Mouse (Mus musculus) A20 (cell line): ENCODE results near the gene Krt36.

Source experiments
- DNase-seq: peaks from one replicate; pipeline ENCODE4 v3.0.0-alpha.2; 2011; ENCODE audit warnings: low read depth, low spot score

Gene Krt36

DNA sequence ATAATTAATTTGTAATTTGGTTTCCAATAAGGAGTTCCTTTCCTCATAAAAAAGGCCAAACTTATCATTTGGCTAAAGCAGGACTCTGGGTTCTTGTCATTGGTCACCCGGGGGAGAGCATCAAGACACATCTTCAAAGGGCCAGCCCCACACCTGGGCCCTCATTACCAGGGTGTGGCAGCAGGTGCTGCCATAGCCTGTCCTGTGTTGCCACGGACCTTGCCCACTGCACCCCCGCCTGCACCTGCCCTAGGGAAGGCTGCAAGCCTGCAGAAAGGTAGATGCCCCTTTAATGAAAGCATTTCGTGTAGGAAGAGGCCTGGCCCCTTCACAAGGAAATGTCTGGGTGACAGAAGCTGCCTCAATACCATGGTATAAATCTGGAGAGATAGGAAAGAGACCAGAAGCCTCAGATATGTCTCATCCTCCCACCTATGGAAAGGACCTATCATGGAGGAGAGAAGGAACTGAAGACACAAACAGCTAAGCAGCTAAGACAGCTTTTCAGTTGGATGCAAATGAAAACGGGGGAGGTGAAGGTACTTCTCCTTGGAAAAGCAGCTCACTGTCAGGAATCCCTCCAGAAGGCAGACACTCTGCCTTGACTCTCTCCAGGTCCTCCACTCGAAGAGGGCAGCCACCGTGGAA, 16.9 kb downstream of the Krt36 start:
- no peak for DNase-seq

DNA sequence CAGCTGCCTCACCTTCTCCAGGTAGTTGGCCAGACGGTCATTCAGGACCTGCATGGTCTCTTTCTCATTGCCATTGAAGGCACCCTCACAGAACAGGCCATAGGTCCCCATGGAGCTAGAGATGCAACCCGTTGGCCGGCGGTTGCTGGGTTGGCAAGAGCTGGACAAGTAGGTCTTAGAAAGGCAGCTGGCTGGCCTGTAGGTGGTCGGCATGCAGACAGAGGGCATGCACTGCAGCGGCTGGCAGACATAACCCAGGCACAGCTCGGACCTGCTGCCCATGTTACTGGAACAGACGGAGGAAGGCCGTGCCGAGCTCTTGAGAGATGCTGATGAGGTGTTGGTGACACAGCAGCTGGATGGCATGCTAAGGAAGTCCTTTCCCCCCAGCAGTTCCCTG, 17.6 kb downstream of the Krt36 start, which contains the start of gene Krt32:
Krt32 (minus strand) TSS at position 366 of the 400 bp plus-strand sequence.
- DNase-seq: no peak

DNA sequence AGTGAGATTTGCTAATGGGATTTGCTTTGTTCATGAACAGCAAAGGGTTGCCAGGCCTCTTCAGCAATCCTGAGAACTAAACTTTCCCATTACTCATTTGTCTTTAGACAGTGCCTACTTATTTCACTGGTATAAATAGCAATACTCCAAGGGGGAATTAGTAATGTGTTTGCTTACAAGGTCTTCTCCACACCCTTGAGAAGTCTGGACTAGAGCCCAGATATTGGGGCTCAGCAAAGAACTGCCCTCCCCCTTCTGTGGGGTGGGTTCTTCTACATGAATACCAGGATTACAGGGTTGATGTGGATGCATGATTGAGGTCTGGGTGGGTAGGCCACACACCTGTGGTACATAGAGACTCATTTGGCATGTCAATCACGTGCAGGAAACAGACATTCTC, 31.6 kb downstream of the Krt36 start:
- no peak for DNase-seq

DNA sequence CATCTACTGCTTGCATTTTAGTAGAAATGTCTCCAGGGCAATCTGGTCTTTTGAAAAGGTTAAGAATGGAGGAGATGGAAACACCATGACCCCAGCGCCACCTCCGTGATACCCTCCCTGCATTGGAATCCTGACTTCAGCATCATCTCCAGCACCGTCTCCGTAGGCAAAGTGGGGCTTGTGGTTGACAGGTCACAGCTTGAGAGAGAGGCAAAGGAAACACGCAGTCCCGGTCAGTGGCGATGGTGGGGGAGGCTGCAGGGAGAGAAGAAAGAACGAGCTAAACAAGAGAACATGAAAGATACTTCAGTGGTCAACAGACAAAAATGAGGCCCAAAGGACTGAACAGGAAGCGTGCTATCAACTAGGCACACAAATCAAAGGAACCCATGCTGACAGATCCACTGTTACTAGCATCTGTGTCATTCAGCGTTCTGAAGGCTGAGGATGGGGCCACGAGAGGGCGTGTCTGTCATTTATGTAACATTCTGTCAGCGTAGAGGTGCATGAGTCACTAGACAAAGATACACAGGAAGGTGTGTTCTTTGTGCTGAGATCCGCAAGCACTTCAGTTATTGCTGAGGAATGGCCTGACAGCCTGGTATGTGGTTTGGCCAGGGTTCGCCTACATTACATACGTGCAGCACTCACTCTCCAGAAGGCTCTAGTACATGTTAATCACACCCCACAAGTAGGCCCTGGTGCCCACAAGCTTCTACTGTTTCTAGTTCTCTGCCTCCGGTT, 38.0 kb downstream of the Krt36 start:
- no peak for DNase-seq

DNA sequence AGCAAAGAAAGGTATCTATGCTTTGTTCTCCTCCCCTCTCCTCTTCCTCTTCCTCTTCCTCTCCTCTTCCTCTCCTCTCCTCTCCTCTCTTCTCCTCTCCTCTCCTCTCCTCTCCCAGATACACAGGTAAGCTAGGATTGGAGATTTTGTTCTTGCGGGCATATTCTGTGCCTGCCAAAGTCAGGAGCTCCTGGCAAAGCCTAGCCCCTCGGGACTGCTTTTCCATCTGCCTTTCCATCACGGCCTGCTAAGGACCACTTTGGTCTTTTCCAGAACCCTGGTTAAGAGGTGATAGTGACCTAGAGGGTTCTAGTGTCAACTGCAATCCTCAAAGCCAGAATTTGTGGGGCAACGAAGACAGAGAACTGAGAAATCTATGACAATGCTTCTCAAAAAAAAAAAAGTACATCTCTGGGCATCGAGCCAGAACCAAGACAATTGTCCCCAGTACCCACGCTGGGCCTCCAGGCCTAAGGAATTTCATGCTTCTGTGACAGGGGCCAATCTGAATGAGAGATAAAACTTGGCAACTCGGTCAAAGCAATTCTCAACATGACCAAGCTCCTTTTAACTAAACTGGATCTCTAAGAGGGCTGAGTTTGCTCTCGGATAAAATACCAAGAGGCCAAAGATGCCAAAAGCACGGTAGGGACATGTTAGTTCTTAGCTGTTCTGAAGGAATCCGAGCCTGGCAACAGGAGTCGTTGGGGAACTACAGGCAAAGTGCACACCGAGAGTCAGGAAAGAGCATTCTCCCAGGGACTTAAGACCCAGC, 39.0 kb downstream of the Krt36 start:
- no peak for DNase-seq

DNA sequence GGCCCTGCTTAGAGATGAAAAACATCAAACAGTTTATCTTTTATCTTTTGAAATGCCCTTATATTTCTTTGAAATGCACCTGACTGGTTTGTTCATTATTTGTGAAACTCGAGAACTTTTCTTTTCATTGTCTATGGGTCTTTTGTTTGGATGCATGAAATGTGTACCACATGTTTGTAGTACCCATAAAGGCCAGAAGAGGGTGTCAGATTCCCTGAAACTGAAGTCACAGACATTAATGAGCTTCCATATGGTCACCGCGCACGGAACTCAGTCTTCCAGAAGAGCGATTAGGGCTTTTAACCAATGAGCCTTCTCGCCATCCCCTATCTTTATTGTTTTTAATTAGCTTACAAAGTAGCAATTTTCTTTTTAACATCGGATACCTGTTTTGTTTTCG, 46.6 kb downstream of the Krt36 start:
- DNase-seq: peak; percentile 4

DNA sequence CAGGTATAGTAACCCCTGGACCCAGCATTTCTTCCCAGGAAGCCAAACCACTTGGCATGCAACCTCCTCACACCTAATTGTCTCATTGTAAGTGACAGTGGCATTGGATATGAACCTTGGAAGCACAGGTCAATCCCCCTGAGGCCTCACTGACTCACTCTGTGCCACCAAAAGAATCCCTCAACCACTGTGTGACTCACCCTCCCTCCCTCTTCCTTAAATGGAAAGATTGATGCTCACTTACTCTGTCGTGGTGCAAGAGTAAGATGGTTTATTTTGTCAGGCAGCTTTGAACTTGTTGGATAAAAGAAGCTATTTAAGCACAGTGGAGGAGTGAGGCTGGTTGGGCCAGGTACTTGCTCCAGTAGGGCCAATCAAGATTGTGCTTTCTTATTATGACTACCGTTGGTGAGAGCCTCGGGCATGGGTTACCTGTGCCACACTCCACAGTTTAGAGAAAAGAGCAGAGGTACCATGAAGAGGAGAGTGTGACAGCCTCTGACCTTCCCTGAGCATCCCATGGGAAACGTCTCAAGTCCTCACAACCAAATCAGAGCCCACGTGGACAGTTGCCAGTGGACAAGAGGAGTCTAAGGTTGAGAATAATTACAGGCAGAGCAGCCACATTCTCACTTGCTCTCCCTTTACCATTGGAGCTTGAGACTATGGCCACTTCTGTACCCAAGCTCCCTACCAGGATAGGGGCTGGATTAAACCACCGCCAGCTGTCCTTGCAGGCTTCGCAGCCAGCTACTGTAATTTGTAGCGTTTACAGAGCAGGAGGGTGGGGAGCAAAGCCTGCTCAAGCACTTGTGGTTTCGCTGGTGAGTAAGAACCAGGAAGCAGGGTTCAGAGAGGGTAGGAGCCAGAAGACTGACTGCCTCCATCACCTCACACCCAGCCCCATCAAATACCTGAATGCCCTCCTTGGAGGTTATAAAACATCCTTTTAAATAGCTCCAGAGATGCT, 49.5 kb downstream of the Krt36 start:
- DNase-seq: no peak
